Mouse (Mus musculus) inflammation-experienced regulatory T-cells (primary cell): Measurements from ENCODE around the gene Olfr1555-ps1. TPM values are rescaled to one million over a fixed set of nuclear protein-coding genes. Genes with fewer than 3 reads are reported as not detected.

Source experiments
- polyA plus RNA-seq, 2 experiments: library from polyadenylated mRNA; unstranded; fragments of 100-300 nt; shearing (Covaris generic); gene quantifications; one replicate each; pipeline ENCODE4 v1.2.1; 2017

Gene Olfr1555-ps1
- under 1 TPM; 0.13 to 0.48 TPM for polyA plus RNA-seq

DNA sequence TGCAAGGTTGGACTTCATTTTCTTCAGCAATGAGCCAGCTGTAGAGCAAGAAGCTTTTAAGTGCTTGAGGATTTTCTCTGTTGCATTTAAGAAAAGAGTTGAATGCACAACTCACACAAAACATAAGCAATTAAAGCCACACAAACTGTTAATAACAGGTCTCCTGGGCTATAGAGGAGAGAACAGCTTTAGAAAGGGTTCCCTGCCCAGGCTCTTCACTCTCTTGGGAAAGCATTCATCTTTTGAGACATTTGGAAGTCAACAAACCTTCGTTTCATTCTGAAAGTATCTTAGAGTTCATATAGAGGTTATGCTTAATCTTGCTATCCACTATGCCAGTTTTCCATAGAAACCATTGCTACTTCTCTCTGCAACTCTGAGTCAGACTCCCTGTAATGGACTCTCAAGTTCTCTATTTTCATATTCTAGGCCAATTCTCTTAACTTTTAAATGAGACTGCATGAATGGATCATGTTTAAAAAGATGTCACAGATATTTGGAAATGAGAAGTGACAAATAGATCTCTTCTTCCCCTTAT lies at the start of gene Olfr1555-ps1:
TSS of gene Olfr1555-ps1 (minus strand) at position 51 of the 538 bp plus-strand sequence.

DNA sequence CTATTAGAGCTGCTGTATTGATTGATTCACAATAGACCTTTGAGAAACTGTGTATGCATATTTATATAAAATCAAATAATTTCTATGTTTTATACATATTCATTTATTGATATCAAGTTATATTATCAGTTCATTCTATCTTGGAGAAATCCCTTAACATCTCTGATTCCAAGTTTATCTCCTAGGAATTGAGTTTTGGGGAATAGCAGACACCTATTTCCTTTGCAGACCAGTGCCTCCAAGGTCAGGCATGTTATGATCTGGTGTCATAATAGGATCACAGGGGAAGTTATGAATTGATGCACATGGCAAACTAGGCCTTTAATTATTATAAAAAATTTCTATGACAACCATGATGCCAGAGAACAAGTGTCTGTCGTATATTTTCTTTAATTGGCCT lies 30.4 kb upstream of the Olfr1555-ps1 start, which contains the start of gene Olfr1431:
TSS of gene Olfr1431 (plus strand) at position 301 of the 400 bp plus-strand sequence.

DNA sequence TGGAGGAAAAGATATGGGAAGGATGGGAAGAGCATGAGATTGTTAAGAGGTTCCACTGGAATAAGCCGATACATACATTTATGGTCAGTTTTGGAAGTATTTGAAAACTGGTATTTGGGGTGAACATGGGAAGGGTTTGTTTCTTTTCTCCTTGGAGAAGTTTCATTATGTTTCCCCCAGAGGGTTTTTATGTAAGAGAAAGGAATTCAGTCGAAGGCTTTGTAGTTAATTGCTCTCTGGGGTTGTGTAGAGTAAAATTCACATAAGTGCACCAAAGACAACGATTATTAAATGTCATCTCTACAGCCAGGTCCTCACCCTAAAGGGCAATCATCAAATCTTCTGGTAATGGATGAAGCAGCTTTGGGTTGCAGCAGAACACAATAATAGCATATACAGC lies 46.8 kb downstream of the Olfr1555-ps1 start, which contains the start of gene Olfr76:
TSS of gene Olfr76 (minus strand) at position 101 of the 400 bp plus-strand sequence.

DNA sequence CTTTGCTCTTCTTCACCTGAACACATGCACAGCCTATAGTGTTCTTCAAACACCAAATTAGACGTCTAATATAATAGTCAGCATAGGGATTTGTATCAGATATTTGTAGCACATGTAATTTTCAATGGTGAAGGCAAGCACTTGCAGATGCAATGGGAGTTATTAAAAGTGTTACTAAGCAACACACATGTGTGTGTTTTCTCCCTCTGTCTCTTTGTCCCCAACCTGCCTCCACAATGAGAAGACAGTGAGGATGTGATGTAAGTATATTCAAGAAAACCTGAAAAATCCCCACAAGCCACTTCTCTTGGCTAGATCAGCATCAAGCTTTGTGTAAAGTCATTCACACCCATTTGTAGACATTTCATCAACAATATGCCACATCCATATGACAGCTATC lies 54.1 kb downstream of the Olfr1555-ps1 start, which contains the start of gene Olfr1428:
TSS of gene Olfr1428 (minus strand) at position 101 of the 400 bp plus-strand sequence.

Other genes starting within 250 kb of the Olfr1555-ps1 start
- gene Osbp, start 204.2 kb downstream of the Olfr1555-ps1 start, polyA plus RNA-seq: 10 to 100 TPM; 43.6 to 64.9 TPM
- gene Olfr1423, start 128.8 kb downstream of the Olfr1555-ps1 start, polyA plus RNA-seq: under 1 TPM in 1 of 2 experiments, not detected in 1; 0.16 TPM
- under 1 TPM in 1 of 2 experiments, not detected in 1; 0.66 TPM for gene Olfr1424, start 107.4 kb downstream of the Olfr1555-ps1 start, polyA plus RNA-seq
- gene Olfr1425, start 92.4 kb downstream of the Olfr1555-ps1 start, polyA plus RNA-seq: under 1 TPM in 1 of 2 experiments, not detected in 1; 0.12 TPM
- gene Olfr1426, start 78.1 kb downstream of the Olfr1555-ps1 start, polyA plus RNA-seq: under 1 TPM in 1 of 2 experiments, not detected in 1; 0.07 TPM
- not detected for gene Olfr1427, start 66.8 kb downstream of the Olfr1555-ps1 start, polyA plus RNA-seq
- gene Olfr1428, start 54.2 kb downstream of the Olfr1555-ps1 start, polyA plus RNA-seq: not detected
- not detected for gene Olfr76, start 46.9 kb downstream of the Olfr1555-ps1 start, polyA plus RNA-seq
- under 1 TPM; 0.12 TPM for gene Olfr1431, start 30.5 kb upstream of the Olfr1555-ps1 start, polyA plus RNA-seq
- gene Olfr1432, start 62.5 kb upstream of the Olfr1555-ps1 start, polyA plus RNA-seq: not detected
- under 1 TPM; 0.17 to 0.71 TPM for gene Olfr262, start 71.5 kb upstream of the Olfr1555-ps1 start, polyA plus RNA-seq
- gene Olfr235, start 90.9 kb upstream of the Olfr1555-ps1 start, polyA plus RNA-seq: under 1 TPM in 1 of 2 experiments, not detected in 1; 0.60 TPM
- gene Olfr1434, start 109.7 kb upstream of the Olfr1555-ps1 start, polyA plus RNA-seq: not detected
- gene Olfr1436, start 129.0 kb upstream of the Olfr1555-ps1 start, polyA plus RNA-seq: not detected
- gene Olfr1437, start 155.0 kb upstream of the Olfr1555-ps1 start, polyA plus RNA-seq: under 1 TPM in 1 of 2 experiments, not detected in 1; 0.11 TPM
- under 1 TPM; 0.08 to 0.71 TPM for gene Olfr1438-ps1, start 165.8 kb upstream of the Olfr1555-ps1 start, polyA plus RNA-seq
- under 1 TPM in 1 of 2 experiments, not detected in 1; 0.23 TPM for gene Olfr1440, start 217.2 kb upstream of the Olfr1555-ps1 start, polyA plus RNA-seq
- not detected for gene Olfr1441, start 247.3 kb upstream of the Olfr1555-ps1 start, polyA plus RNA-seq